Mouse (Mus musculus): ENCODE measurements around the gene Prkaa2. TPM values are rescaled to one million over a fixed set of nuclear protein-coding genes. Genes with fewer than 3 reads are reported as not detected.

Prkaa2 gene
- total and polyA plus RNA-seq, 2 experiments: 11.3 to 21.3 TPM

DNA sequence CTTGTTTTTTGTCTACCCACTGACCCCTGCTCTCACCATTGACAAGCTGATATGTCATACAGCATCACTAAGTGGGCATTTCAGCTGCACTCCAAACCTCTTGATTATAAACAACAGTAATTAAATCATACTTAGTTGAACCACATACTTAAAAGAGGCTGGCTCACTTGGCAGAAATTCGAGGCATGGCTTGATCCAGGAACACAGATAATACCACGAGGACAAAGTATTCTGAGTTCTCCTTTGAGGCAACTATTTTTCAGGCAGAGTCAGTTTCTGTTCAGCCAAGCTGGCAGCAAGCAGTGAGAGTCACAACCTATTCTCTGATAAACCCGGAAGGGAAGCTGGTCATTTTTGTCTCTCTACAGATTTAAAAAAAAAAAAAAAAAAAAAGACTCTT lies 119.0 kb downstream of the Prkaa2 start:
- DNase-seq (ENCODE audit: extremely low read depth, low read depth, low spot score): peak; percentile 66
- H3K27ac ChIP-seq (replicated peaks; ENCODE audit: insufficient read depth, low read depth, low read length): no peak overlapping the region
- WGBS: 66% methylated on average over 3 of the region's 3 CpGs
- H3K79me2 ChIP-seq (ENCODE audit: control insufficient read depth, insufficient read depth, low read length): no peaks in the 10 kb centered on the region
- H3K36me3 ChIP-seq (ENCODE audit: control insufficient read depth, insufficient read depth, low read length): no peaks in the 10 kb centered on the region
- TF ChIP-seq POLR2A (IDR thresholded peaks at IDR 0.05; ENCODE audit: extremely low read depth, insufficient read depth, low read length): no peak
- TF ChIP-seq CTCF (IDR thresholded peaks at IDR 0.05; ENCODE audit: low read depth, low read length): no peak
- H3K9ac ChIP-seq (ENCODE audit: low read depth, low read length): no peak overlapping the region
- H3K4me3 ChIP-seq (ENCODE audit: insufficient read depth, low read depth, low read length): no peak overlapping the region
- H3K4me1 ChIP-seq (ENCODE audit: control insufficient read depth, insufficient read depth, low read length): peaks cover 21% of the 10 kb centered on the region
- H3K27me3 ChIP-seq (ENCODE audit: control insufficient read depth, insufficient read depth, low read length): no peaks in the 10 kb centered on the region

DNA sequence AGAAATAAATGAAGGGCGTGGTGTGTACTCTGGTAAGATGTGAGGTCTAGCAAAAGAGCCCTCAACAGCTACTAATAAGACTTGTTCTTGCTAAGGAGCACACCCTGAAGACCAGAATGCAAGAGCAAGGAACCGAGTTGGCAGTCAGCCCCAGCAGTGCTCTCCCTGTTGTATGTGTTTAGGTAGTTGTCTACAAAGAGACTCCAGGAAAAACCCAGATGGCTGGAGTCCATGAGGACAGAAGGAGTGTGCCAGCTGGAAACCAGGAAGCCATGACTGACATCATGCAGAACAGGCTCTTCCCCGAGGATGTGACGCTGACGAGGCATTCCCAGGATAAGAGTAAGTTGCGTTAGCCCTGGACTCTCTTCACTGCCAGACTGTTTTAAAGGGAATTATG lies 119.7 kb downstream of the Prkaa2 start:
- no peak overlapping the region for H3K27ac ChIP-seq (replicated peaks; ENCODE audit: insufficient read depth, low read depth, low read length)
- no peaks in the 10 kb centered on the region for H3K36me3 ChIP-seq (ENCODE audit: control insufficient read depth, insufficient read depth, low read length)
- WGBS: 74% methylated on average over 6 of the region's 6 CpGs
- no peaks in the 10 kb centered on the region for H3K27me3 ChIP-seq (ENCODE audit: control insufficient read depth, insufficient read depth, low read length)
- no peak for TF ChIP-seq CTCF (IDR thresholded peaks at IDR 0.05; ENCODE audit: low read depth, low read length)
- TF ChIP-seq POLR2A (IDR thresholded peaks at IDR 0.05; ENCODE audit: extremely low read depth, insufficient read depth, low read length): no peak
- H3K4me1 ChIP-seq (ENCODE audit: control insufficient read depth, insufficient read depth, low read length): peaks cover 23% of the 10 kb centered on the region
- H3K9ac ChIP-seq (ENCODE audit: low read depth, low read length): no peak overlapping the region
- no peak overlapping the region for H3K4me3 ChIP-seq (ENCODE audit: insufficient read depth, low read depth, low read length)
- peak; percentile 60 for DNase-seq (ENCODE audit: extremely low read depth, low read depth, low spot score)
- H3K79me2 ChIP-seq (ENCODE audit: control insufficient read depth, insufficient read depth, low read length): no peaks in the 10 kb centered on the region

DNA sequence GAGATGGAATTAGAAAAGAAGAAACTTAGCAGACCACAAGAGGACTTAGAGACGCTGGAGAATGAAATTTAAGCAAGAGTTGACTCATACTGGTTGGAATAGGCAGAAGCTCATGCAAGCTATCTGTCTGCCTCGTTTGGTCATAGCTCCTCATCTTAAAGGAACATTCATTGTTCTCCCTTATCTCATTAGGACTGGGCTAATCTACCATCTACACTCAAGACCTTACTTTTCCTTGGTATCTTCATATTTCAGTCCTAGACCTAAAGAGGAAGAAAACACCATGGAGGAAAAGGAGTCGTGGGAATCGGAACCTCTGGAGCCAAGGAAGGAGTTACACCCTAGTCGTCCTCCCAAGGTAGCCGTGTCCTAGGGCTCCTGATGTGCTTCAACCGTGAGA lies 121.0 kb downstream of the Prkaa2 start:
- no peak overlapping the region for H3K27ac ChIP-seq (replicated peaks; ENCODE audit: insufficient read depth, low read depth, low read length)
- TF ChIP-seq CTCF (IDR thresholded peaks at IDR 0.05; ENCODE audit: low read depth, low read length) (no peak), POLR2A (IDR thresholded peaks at IDR 0.05; ENCODE audit: extremely low read depth, insufficient read depth, low read length) (no peak)
- H3K27me3 ChIP-seq (ENCODE audit: control insufficient read depth, insufficient read depth, low read length): no peaks in the 10 kb centered on the region
- peaks cover 23% of the 10 kb centered on the region for H3K4me1 ChIP-seq (ENCODE audit: control insufficient read depth, insufficient read depth, low read length)
- no peak overlapping the region for H3K9ac ChIP-seq (ENCODE audit: low read depth, low read length)
- no peaks in the 10 kb centered on the region for H3K79me2 ChIP-seq (ENCODE audit: control insufficient read depth, insufficient read depth, low read length)
- 90% methylated on average over 7 of the region's 7 CpGs for WGBS
- no peak for DNase-seq (ENCODE audit: extremely low read depth, low read depth, low spot score)
- no peak overlapping the region for H3K4me3 ChIP-seq (ENCODE audit: insufficient read depth, low read depth, low read length)
- H3K36me3 ChIP-seq (ENCODE audit: control insufficient read depth, insufficient read depth, low read length): no peaks in the 10 kb centered on the region

DNA sequence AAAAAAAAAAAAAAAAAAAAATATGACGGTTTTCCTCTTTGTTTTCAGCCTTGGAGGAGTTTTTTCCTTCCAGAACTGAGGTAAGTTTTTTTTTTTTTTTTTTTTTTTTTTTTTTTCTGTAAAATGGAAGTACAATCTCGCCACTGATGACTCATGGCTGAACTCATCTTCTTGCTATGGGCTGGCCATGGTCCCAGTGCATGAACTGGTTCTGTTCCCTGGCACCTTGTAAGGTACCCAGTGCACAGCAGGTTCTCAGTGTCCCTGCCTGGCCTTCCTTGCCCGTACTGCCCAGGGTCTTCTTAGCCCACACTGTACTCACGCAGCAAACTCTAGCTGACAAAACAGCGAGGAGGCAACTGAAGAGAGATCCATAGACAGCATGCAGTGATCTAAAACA lies 121.6 kb downstream of the Prkaa2 start:
- Histone ChIP-seq H3K27me3 (ENCODE audit: control insufficient read depth, insufficient read depth, low read length) (no peaks in the 10 kb centered on the region), H3K4me1 (ENCODE audit: control insufficient read depth, insufficient read depth, low read length) (peaks cover 23% of the 10 kb centered on the region), H3K4me3 (ENCODE audit: insufficient read depth, low read depth, low read length) (no peak overlapping the region), H3K79me2 (ENCODE audit: control insufficient read depth, insufficient read depth, low read length) (no peaks in the 10 kb centered on the region), H3K27ac (replicated peaks; ENCODE audit: insufficient read depth, low read depth, low read length) (peak overlapping the region; percentile 11), H3K9ac (ENCODE audit: low read depth, low read length) (no peak overlapping the region), H3K36me3 (ENCODE audit: control insufficient read depth, insufficient read depth, low read length) (no peaks in the 10 kb centered on the region)
- WGBS: 62% methylated on average over 5 of the region's 5 CpGs
- TF ChIP-seq POLR2A (IDR thresholded peaks at IDR 0.05; ENCODE audit: extremely low read depth, insufficient read depth, low read length) (no peak), CTCF (IDR thresholded peaks at IDR 0.05; ENCODE audit: low read depth, low read length) (no peak)
- DNase-seq (ENCODE audit: extremely low read depth, low read depth, low spot score): peak; percentile 48

DNA sequence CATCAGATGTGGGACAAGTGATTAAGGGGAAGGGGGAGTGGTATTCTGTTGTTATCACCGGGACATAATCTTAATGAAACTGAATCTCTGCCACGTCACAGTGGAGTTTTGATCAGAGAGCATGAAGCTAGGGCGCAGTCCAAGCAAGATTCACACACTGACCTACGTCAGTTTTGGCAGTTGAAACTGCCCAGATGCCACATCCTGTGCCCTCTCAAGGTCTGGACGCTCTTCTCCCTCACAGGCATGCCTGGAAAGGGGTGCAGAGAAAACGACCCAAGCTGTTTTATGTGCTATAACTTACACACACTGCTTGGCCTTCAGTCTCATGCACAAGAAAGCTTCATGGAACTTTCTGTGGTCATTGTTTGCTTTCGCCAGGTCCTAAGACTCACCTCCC lies 122.1 kb downstream of the Prkaa2 start:
- Histone ChIP-seq H3K9ac (ENCODE audit: low read depth, low read length) (no peak overlapping the region; the same call in 1 of the 2 replicates), H3K4me1 (ENCODE audit: control insufficient read depth, insufficient read depth, low read length) (peaks cover 23% of the 10 kb centered on the region), H3K27ac (replicated peaks; ENCODE audit: insufficient read depth, low read depth, low read length) (peak overlapping the region; percentile 89), H3K79me2 (ENCODE audit: control insufficient read depth, insufficient read depth, low read length) (no peaks in the 10 kb centered on the region), H3K36me3 (ENCODE audit: control insufficient read depth, insufficient read depth, low read length) (no peaks in the 10 kb centered on the region), H3K27me3 (ENCODE audit: control insufficient read depth, insufficient read depth, low read length) (no peaks in the 10 kb centered on the region), H3K4me3 (ENCODE audit: insufficient read depth, low read depth, low read length) (no peak overlapping the region)
- TF ChIP-seq POLR2A (IDR thresholded peaks at IDR 0.05; ENCODE audit: extremely low read depth, insufficient read depth, low read length) (no peak), CTCF (IDR thresholded peaks at IDR 0.05; ENCODE audit: low read depth, low read length) (no peak)
- peak; percentile 85 for DNase-seq (ENCODE audit: extremely low read depth, low read depth, low spot score)
- WGBS: 20% methylated on average over 7 of the region's 7 CpGs

DNA sequence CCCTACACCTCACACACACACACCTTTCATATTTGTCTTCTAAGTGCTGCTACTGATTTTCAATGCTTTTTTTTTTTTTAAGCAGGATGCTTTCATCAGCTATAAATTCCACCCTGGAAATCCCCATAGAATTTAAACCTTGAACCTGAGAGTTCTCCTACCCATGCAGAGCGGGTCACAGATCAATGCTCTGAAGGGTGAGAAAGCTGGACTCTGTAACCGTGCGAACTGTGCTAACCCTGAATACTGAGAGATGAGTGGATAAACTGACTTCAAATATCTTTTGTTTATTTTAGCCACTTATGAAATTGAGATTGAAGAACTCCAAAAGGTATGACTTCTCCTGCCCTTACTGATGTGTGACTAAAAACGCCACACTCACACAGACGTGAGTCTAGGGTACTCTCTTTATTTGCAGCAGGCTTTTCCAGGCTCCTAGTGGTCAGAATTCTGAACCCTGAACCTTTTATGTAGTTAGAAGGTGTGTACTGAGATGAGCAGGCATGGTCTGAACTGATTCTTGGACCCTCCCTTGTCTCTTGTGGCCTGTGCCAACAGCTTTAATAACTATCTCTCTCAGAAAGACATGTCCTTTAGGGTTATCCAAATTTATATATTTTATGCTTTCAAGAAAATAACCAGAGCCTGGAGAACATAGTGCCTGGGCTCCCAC lies 123.6 kb downstream of the Prkaa2 start:
- H3K27ac ChIP-seq (replicated peaks; ENCODE audit: insufficient read depth, low read depth, low read length): peak overlapping the region; percentile 89
- TF ChIP-seq CTCF (IDR thresholded peaks at IDR 0.05; ENCODE audit: low read depth, low read length) (no peak), POLR2A (IDR thresholded peaks at IDR 0.05; ENCODE audit: extremely low read depth, insufficient read depth, low read length) (no peak)
- H3K9ac ChIP-seq (ENCODE audit: low read depth, low read length): peak overlapping the region; percentile 36; the same call in 1 of the 2 replicates
- WGBS: 24% methylated on average over 5 of the region's 5 CpGs
- peak; percentile 97 for DNase-seq (ENCODE audit: extremely low read depth, low read depth, low spot score)
- no peaks in the 10 kb centered on the region for H3K27me3 ChIP-seq (ENCODE audit: control insufficient read depth, insufficient read depth, low read length)
- H3K79me2 ChIP-seq (ENCODE audit: control insufficient read depth, insufficient read depth, low read length): no peaks in the 10 kb centered on the region
- no peaks in the 10 kb centered on the region for H3K36me3 ChIP-seq (ENCODE audit: control insufficient read depth, insufficient read depth, low read length)
- peaks cover 23% of the 10 kb centered on the region for H3K4me1 ChIP-seq (ENCODE audit: control insufficient read depth, insufficient read depth, low read length)
- no peak overlapping the region for H3K4me3 ChIP-seq (ENCODE audit: insufficient read depth, low read depth, low read length)

Other genes starting within 250 kb of the Prkaa2 start
- 231 and 250 TPM in 2 replicates for gene C8a, start 233.5 kb downstream of the Prkaa2 start, total RNA-seq (2014; rRNA removed)
- 56.6 and 71.3 TPM in 2 replicates for gene C8a, start 233.5 kb downstream of the Prkaa2 start, polyA plus RNA-seq (2012; rRNA removed)
- 2.9 and 3.8 TPM in 2 replicates for gene Fyb2, start 196.4 kb downstream of the Prkaa2 start, total RNA-seq (2014; rRNA removed)
- 0.87 and 0.93 TPM in 2 replicates for gene Fyb2, start 196.4 kb downstream of the Prkaa2 start, polyA plus RNA-seq (2012; rRNA removed)
- gene Plpp3, start 47.5 kb upstream of the Prkaa2 start, total RNA-seq (2014; rRNA removed): 64.1 and 81.1 TPM in 2 replicates
- gene Plpp3, start 47.5 kb upstream of the Prkaa2 start, polyA plus RNA-seq (2012; rRNA removed): 81.0 and 84.2 TPM in 2 replicates

Measured in liver, adult 2 months (tissue).